ENCODE assay signal across 13 mouse cellular contexts in the genomic region with DNA sequence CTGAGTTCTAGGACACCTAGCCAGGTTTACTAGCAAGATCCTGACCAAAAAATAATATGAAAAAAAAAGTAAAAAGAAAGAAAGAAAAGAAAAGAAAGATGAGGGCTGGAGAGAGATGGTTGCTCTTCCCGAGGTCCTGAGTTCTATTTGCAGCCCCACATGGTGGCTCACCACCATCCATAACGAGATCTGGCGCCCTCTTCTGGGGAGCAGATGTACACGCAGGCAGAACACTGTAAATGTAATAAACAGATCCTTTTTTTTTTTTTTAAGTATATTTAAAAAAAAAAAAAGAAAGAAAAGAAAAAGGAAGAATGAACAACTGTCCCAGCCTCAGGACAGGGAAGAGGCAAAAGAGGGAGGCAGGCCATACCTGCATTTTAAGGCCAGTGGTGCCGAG. TPM values are rescaled to one million over a fixed set of nuclear protein-coding genes. Genes with fewer than 3 reads are reported as not detected.
A peak's percentile ranks its signal among the peaks of the same experiment; 100 is the strongest.
DNase-seq lines count a peak whose midpoint lies in the region; ATAC-seq and TF ChIP-seq lines count a peak whose summit lies in the region.
"Had no signal": no experiment of that assay in that cellular context is flagged by ENCODE, and none has a peak within 500 bp of the region (broad histone marks: within the 10 kb centered on the region; RNA-seq: fewer than 3 reads in every experiment).

No protein-coding gene starts in this region.

- TF ChIP-seq CTCF in lung, adult 2 months (IDR thresholded peaks at IDR 0.05; ENCODE audit: insufficient read depth, low read length), result peak; percentile 43
- peak; percentile 79 for TF ChIP-seq CTCF in liver, embryonic 14.5 days (IDR thresholded peaks at IDR 0.05; ENCODE audit: low read depth)

- H3K4me3 ChIP-seq in lung, adult 2 months (replicated peaks; ENCODE audit: extremely low read depth, low read depth, low read length), result no peak overlapping the region
- no peak overlapping the region for H3K4me3 ChIP-seq in ES-E14 (ENCODE audit: insufficient read depth in 1 of 2, low read depth in 1 of 2, low read length in 2 of 2, poor library complexity in 1 of 2, severe bottlenecking in 1 of 2)
- no peak overlapping the region for H3K4me3 ChIP-seq in liver, embryonic 14.5 days (ENCODE audit: insufficient read depth in 1 of 2, low read depth in 2 of 2, low read length in 2 of 2)
- H3K4me3 ChIP-seq in neural tube, embryonic 15.5 days (replicated peaks), result no peak overlapping the region
- H3K4me3 ChIP-seq: erythroblast, embryonic 14.5 days; heart, embryonic 13.5 days had no signal

- no peak overlapping the region for H3K9ac ChIP-seq in ES-E14 (ENCODE audit: insufficient read depth, low read depth, low read length, poor library complexity, severe bottlenecking)
- no peak overlapping the region for H3K9ac ChIP-seq in liver, embryonic 14.5 days (replicated peaks)
- no peak overlapping the region for H3K9ac ChIP-seq in neural tube, embryonic 15.5 days (replicated peaks)
- H3K9ac ChIP-seq: heart, embryonic 13.5 days; hindbrain, embryonic 14.5 days had no signal

- no peaks in the 10 kb centered on the region for H3K9me3 ChIP-seq in ES-E14 (ENCODE audit: control insufficient read depth, insufficient read depth, low read depth, low read length)
- H3K9me3 ChIP-seq in liver, embryonic 14.5 days (ENCODE audit: control insufficient read depth, low read length), result no peaks in the 10 kb centered on the region
- H3K9me3 ChIP-seq in neural tube, embryonic 15.5 days (replicated peaks), result no peaks in the 10 kb centered on the region
- H3K9me3 ChIP-seq: heart, embryonic 13.5 days had no signal

- no peak for ATAC-seq in CD4-positive, CD25-positive, alpha-beta regulatory T cell, adult 4 months
- ATAC-seq in liver, embryonic 14.5 days (ENCODE audit: insufficient read depth), result no peak
- no peak for ATAC-seq in neural tube, embryonic 15.5 days (ENCODE audit: low FRiP score)

- no peak overlapping the region for H3K27ac ChIP-seq in ES-E14 (ENCODE audit: insufficient read depth, low read depth, low read length, poor library complexity, severe bottlenecking)
- no peak overlapping the region for H3K27ac ChIP-seq in liver, embryonic 14.5 days
- H3K27ac ChIP-seq in neural tube, embryonic 15.5 days (replicated peaks), result no peak overlapping the region
- H3K27ac ChIP-seq: heart, embryonic 13.5 days; hindbrain, embryonic 14.5 days; macrophage had no signal

- H3K4me1 ChIP-seq in lung, adult 2 months (ENCODE audit: control insufficient read depth, insufficient read depth, low read length), result peaks cover 2% of the 10 kb centered on the region; the same call in 1 of the 2 replicates
- H3K4me1 ChIP-seq in ES-E14 (ENCODE audit: control insufficient read depth in 2 of 2, insufficient read depth in 2 of 2, low read length in 2 of 2, poor library complexity in 1 of 2), result peaks cover 2% of the 10 kb centered on the region in 2 experiments; a peak in 2 of 4 replicates
- H3K4me1 ChIP-seq in liver, embryonic 14.5 days (replicated peaks; ENCODE audit: control insufficient read depth in 2 of 2, insufficient read depth in 2 of 2, low read length in 1 of 2), result peaks cover 0 to 4% of the 10 kb centered on the region in 2 experiments; a peak in 2 of 4 replicates
- peaks cover 4% of the 10 kb centered on the region; the same call in 1 of the 2 replicates for H3K4me1 ChIP-seq in neural tube, embryonic 15.5 days

- H3K4me2 ChIP-seq in liver, embryonic 14.5 days (ENCODE audit: low read depth), result no peak overlapping the region
- H3K4me2 ChIP-seq in neural tube, embryonic 15.5 days, result no peak overlapping the region
- H3K4me2 ChIP-seq: heart, embryonic 13.5 days; hindbrain, embryonic 14.5 days had no signal

- 56% methylated on average over 5 of the region's 5 CpGs for WGBS in lung, adult 2 months
- WGBS in liver, embryonic 14.5 days (ENCODE audit: insufficient replicate concordance), result 42% methylated on average over 5 of the region's 5 CpGs
- 55% methylated on average over 5 of the region's 5 CpGs for WGBS in neural tube, embryonic 15.5 days

- in situ Hi-C loops in ES-E14 (cut with MboI; ENCODE audit: low sequenced_read_pairs in 2 of 2, unreplicated experiment in 2 of 2), result loop anchor here in 1 of 2 experiments (10.0 kb wide), 1 partner anchor 144 kb away; the partner anchor contains the start of gene Snai1

- no peak for TF ChIP-seq POLR2A in lung, adult 2 months (IDR thresholded peaks at IDR 0.05; ENCODE audit: borderline replicate concordance, extremely low read depth, low read depth, low read length)

- no peaks in the 10 kb centered on the region for H3K27me3 ChIP-seq in liver, embryonic 14.5 days (ENCODE audit: control insufficient read depth, insufficient read depth, low read length)
- H3K27me3 ChIP-seq in neural tube, embryonic 15.5 days (replicated peaks), result no peaks in the 10 kb centered on the region
- H3K27me3 ChIP-seq: heart, embryonic 13.5 days had no signal

- TF ChIP-seq EP300 in liver, embryonic 14.5 days (IDR thresholded peaks at IDR 0.05; ENCODE audit: low read depth), result no peak

- DNase-seq in CD4-positive, CD25-positive, alpha-beta regulatory T cell, adult 2 months (ENCODE audit: low read depth, low spot score), result peak; percentile 73
- no peak for DNase-seq in lung, adult 2 months
- DNase-seq in lung, postnatal 25 days (ENCODE audit: low spot score), result no peak
- DNase-seq in ES-E14 (ENCODE audit: low read depth, low spot score), result no peak
- DNase-seq in liver, embryonic 14.5 days (ENCODE audit: low read depth in 3 of 3, low spot score in 3 of 3), result no peak
- no peak for DNase-seq in left cerebral cortex, adult 11 months (ENCODE audit: low spot score)

- H3K36me3 ChIP-seq in ES-E14 (ENCODE audit: control insufficient read depth, insufficient read depth, low read length, poor library complexity, severe bottlenecking), result no peaks in the 10 kb centered on the region
- H3K36me3 ChIP-seq in liver, embryonic 14.5 days (replicated peaks; ENCODE audit: control insufficient read depth, insufficient read depth, low read depth), result no peaks in the 10 kb centered on the region
- H3K36me3 ChIP-seq in neural tube, embryonic 15.5 days, result no peaks in the 10 kb centered on the region
- H3K36me3 ChIP-seq: heart, embryonic 13.5 days had no signal

TF ChIP-seq in ES-E14, 5 proteins besides CTCF, POLR2A, EP300 and RAD21:
- TF ChIP-seq ZC3H11A (IDR thresholded peaks at IDR 0.05; ENCODE audit: borderline replicate concordance, low read depth, low read length), result no peak
- peak; percentile 73 for TF ChIP-seq ZNF384 (IDR thresholded peaks at IDR 0.05; ENCODE audit: low read depth, low read length)
TF ChIP-seq in ES-E14: peak in this region for 1.

RNA-seq across cellular contexts. Expression of gene Cebpb, which starts 10.1 kb away (rescaled TPM):
- 1 to 10 TPM in 1 of 2 experiments, under 1 TPM in 1; 0.70 to 2.7 TPM for polyA plus RNA-seq in CD4-positive, CD25-positive, alpha-beta regulatory T cell, adult 4 months (2017; shearing (Covaris generic))
- polyA plus RNA-seq in lung, adult 2 months (2012; rRNA removed), result 295 and 767 TPM in 2 replicates
- 9.1 and 11.2 TPM in 2 replicates for total RNA-seq in ES-E14 (2012; rRNA removed)
- 5.4 and 17.2 TPM in 2 replicates for polyA plus RNA-seq in liver, embryonic 14.5 days (2012; rRNA removed)
- polyA plus RNA-seq in liver, embryonic 14.5 days (2014; fragmentation: Nextera tagmentation; extraction: Ambion mirVana), result 12.8 and 13.2 TPM in 2 replicates
- polyA plus RNA-seq in neural tube, embryonic 15.5 days (2015; fragmentation: Nextera tagmentation; extraction: Ambion mirVana), result 2.5 and 3.4 TPM in 2 replicates

RNA-seq across cellular contexts. Expression of gene Tmem189, which starts 11.0 kb away (rescaled TPM):
- polyA plus RNA-seq in CD4-positive, CD25-positive, alpha-beta regulatory T cell, adult 4 months (2017; shearing (Covaris generic)), result 10 to 100 TPM; 12.2 to 16.0 TPM
- 113 and 138 TPM in 2 replicates for polyA plus RNA-seq in lung, adult 2 months (2012; rRNA removed)
- total RNA-seq in ES-E14 (2012; rRNA removed), result 43.7 and 54.9 TPM in 2 replicates
- 14.6 and 15.1 TPM in 2 replicates for polyA plus RNA-seq in liver, embryonic 14.5 days (2012; rRNA removed)
- 12.3 and 12.4 TPM in 2 replicates for polyA plus RNA-seq in liver, embryonic 14.5 days (2014; fragmentation: Nextera tagmentation; extraction: Ambion mirVana)
- 41.4 and 44.1 TPM in 2 replicates for polyA plus RNA-seq in neural tube, embryonic 15.5 days (2015; fragmentation: Nextera tagmentation; extraction: Ambion mirVana)

RNA-seq across cellular contexts. Expression of gene Gm20431, which starts 17.3 kb away (rescaled TPM):
- polyA plus RNA-seq in CD4-positive, CD25-positive, alpha-beta regulatory T cell, adult 4 months (2017; shearing (Covaris generic)), result not detected
- polyA plus RNA-seq in lung, adult 2 months (2012; rRNA removed), result 11.3 and 11.6 TPM in 2 replicates
- 21.9 and 37.4 TPM in 2 replicates for total RNA-seq in ES-E14 (2012; rRNA removed)
- not detected in 2 replicates for polyA plus RNA-seq in liver, embryonic 14.5 days (2012; rRNA removed)
- polyA plus RNA-seq in liver, embryonic 14.5 days (2014; fragmentation: Nextera tagmentation; extraction: Ambion mirVana), result 0.96 and 2.1 TPM in 2 replicates
- polyA plus RNA-seq in neural tube, embryonic 15.5 days (2015; fragmentation: Nextera tagmentation; extraction: Ambion mirVana), result 8.0 and 13.8 TPM in 2 replicates
- polyA plus RNA-seq: erythroblast, embryonic 14.5 days; large intestine, adult 2 months; macrophage had no signal

RNA-seq across cellular contexts. Expression of gene Ube2v1, which starts 46.7 kb away (rescaled TPM):
- polyA plus RNA-seq in CD4-positive, CD25-positive, alpha-beta regulatory T cell, adult 4 months (2017; shearing (Covaris generic)), result 100 to 1,000 TPM; 373 to 544 TPM
- 102 and 135 TPM in 2 replicates for polyA plus RNA-seq in lung, adult 2 months (2012; rRNA removed)
- total RNA-seq in ES-E14 (2012; rRNA removed), result 68.2 and 115 TPM in 2 replicates
- 75.0 and 75.9 TPM in 2 replicates for polyA plus RNA-seq in liver, embryonic 14.5 days (2012; rRNA removed)
- polyA plus RNA-seq in liver, embryonic 14.5 days (2014; fragmentation: Nextera tagmentation; extraction: Ambion mirVana), result 145 and 158 TPM in 2 replicates
- 351 and 371 TPM in 2 replicates for polyA plus RNA-seq in neural tube, embryonic 15.5 days (2015; fragmentation: Nextera tagmentation; extraction: Ambion mirVana)

Comparison
In these comparisons a context has a peak if more than half of its experiments do, and no peak if none do; other contexts are left out.
1. RNA of gene Cebpb, which starts 10.1 kb away (polyA plus RNA-seq): 295 to 767 TPM in lung, adult 2 months; 5.4 to 17.2 TPM in liver, embryonic 14.5 days, 0.70 to 2.7 TPM in CD4-positive, CD25-positive, alpha-beta regulatory T cell, adult 4 months and 2.5 to 3.4 TPM in neural tube, embryonic 15.5 days; every median in the first group is over 10 times any median in the second.